Mouse (Mus musculus) myocyte (in vitro differentiated cells): ENCODE data around the gene Usp10.

ENCODE experiments used
- MYOG ChIP-seq, 3 experiments: IDR thresholded peaks; one replicate each; pipeline ENCODE4 v1.6.1; 2011; ENCODE audit warnings: control low read depth in 2 of 3, low read depth in 2 of 3, mild to moderate bottlenecking in 2 of 3; ENCODE audit not compliant: insufficient read length in 2 of 3, control insufficient read depth in 1 of 3, insufficient read depth in 1 of 3
- POLR2A ChIP-seq: IDR thresholded peaks from one replicate; pipeline ENCODE4 v1.6.1; 2011; ENCODE audit warnings: low read depth, mild to moderate bottlenecking, control low read depth, moderate library complexity; ENCODE audit not compliant: insufficient read length

- TF ChIP-seq POLR2A (no peak), MYOG (IDR thresholded peaks at IDR 0.05; ENCODE audit: control insufficient read depth in 1 of 3, insufficient read depth in 1 of 3, insufficient read length in 2 of 3, low read depth in 2 of 3) (no peak)
These were observed 13.1 kb downstream of the Usp10 start for GRCm38 (mm10) chr8:119923259-119923658.
